Mouse (Mus musculus) embryonic fibroblast, embryonic 13.5 days (primary cell): ENCODE results near the gene Iqsec3. TPM values are rescaled to one million over a fixed set of nuclear protein-coding genes. Genes with fewer than 3 reads are reported as not detected.

Experiments
- H3K27ac ChIP-seq: 2 replicates; pipeline ENCODE4 v1.5.1; 2012; ENCODE audit warnings: low read length, control low read depth, inconsistent platforms; ENCODE audit not compliant: insufficient read depth
- H3K4me1 ChIP-seq: 2 replicates; pipeline ENCODE4 v1.6.1; 2011; ENCODE audit warnings: low read length; ENCODE audit not compliant: control insufficient read depth, insufficient read depth
- H3K4me3 ChIP-seq: 2 replicates; pipeline ENCODE4 v1.5.1; 2011; ENCODE audit warnings: mild to moderate bottlenecking, control low read depth, low read length; ENCODE audit not compliant: insufficient read depth
- CTCF ChIP-seq: IDR thresholded peaks from 2 replicates; pipeline ENCODE4 v1.5.1; 2011; ENCODE audit warnings: mild to moderate bottlenecking, control low read depth, low read length, moderate library complexity, borderline replicate concordance; ENCODE audit not compliant: insufficient read depth
- POLR2A ChIP-seq: IDR thresholded peaks from 2 replicates; pipeline ENCODE4 v1.6.1; 2011; ENCODE audit warnings: low read depth, mild to moderate bottlenecking, control low read depth, low read length, moderate library complexity
- polyA plus RNA-seq: library from polyadenylated mRNA; stranded (reverse); fragments of >200 nt; gene quantifications from 2 replicates; pipeline ENCODE4 v1.2.4, GENCODE M21; 2011; ENCODE audit warnings: low read depth; ENCODE audit not compliant: missing spikeins, insufficient read length

The Iqsec3 gene
- polyA plus RNA-seq, 1 experiment = not detected

GRCm38 (mm10) chr6:121499856-121500255 lies 26.4 kb upstream of the Iqsec3 start:
- no peaks in the 10 kb centered on the region for H3K4me1 ChIP-seq
- H3K4me3 ChIP-seq = no peak overlapping the region
- H3K27ac ChIP-seq = no peak overlapping the region
- no peak for TF ChIP-seq CTCF
- no peak for TF ChIP-seq POLR2A

DNA sequence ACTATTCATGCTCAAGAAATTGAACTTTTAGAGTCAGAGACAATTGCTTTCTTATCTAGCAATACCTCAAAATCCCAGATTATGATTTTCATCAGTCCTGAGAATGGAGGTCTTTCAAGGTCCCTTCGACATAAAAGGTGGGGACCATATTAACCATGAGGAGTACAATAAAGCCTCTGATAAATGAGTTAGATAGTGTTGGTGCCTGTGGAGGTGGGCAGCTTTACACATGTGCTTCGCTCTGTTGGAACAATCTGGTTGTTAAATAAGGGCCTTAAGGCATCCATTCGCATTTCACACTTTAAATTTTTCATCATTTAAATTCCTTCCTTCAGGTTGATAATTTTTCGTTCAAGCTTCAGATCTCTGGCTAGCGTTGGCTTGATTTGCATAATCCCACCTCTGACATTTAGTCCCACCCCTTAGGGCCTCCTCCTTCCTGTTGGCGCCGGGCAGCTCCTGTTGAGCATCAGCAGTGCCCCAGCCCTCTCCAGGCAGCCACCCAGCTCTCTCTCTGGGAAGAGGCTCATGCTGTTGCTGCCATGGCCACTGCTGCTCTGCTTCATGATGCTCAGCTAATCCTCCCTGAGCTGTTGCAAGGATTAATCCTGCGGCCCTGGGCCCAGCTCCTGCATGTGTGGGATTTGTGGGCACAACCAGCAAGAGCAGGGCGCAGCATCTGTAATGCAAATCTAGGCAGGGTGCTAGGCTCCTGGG lies 25.5 kb upstream of the Iqsec3 start:
- TF ChIP-seq POLR2A (no peak), CTCF (no peak)
- Histone ChIP-seq H3K4me1 (no peaks in the 10 kb centered on the region), H3K27ac (no peak overlapping the region), H3K4me3 (no peak overlapping the region)

GRCm38 (mm10) chr6:121495606-121496005 lies 22.1 kb upstream of the Iqsec3 start:
- H3K4me1 ChIP-seq = no peaks in the 10 kb centered on the region
- TF ChIP-seq POLR2A = no peak
- TF ChIP-seq CTCF = no peak
- no peak overlapping the region for H3K4me3 ChIP-seq
- H3K27ac ChIP-seq = no peak overlapping the region

DNA sequence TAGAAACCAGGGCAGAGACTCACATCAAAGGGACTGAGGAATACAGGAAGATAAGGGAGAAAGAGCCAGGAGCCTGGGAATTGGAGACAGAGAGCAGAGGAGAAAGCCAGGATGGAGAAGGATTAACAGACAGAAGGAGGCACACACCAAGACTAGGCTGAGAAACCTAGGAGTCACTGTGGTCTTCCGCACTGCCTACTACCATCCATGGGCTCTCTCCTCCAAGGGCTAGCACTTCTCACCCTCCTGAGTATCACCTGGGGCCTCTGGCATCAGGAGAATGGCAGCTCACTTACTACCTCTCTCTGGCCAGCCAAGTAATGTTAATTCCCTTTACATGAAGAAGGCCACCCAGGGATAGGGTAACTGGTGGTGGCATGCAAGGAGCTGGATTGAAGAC lies 21.5 kb upstream of the Iqsec3 start:
- Histone ChIP-seq H3K27ac (no peak overlapping the region), H3K4me1 (no peaks in the 10 kb centered on the region), H3K4me3 (no peak overlapping the region)
- TF ChIP-seq CTCF = no peak
- no peak for TF ChIP-seq POLR2A

GRCm38 (mm10) chr6:121494319-121494718 lies 20.8 kb upstream of the Iqsec3 start:
- no peak overlapping the region for H3K27ac ChIP-seq
- TF ChIP-seq POLR2A (no peak), CTCF (no peak)
- no peak overlapping the region for H3K4me3 ChIP-seq
- no peaks in the 10 kb centered on the region for H3K4me1 ChIP-seq

DNA sequence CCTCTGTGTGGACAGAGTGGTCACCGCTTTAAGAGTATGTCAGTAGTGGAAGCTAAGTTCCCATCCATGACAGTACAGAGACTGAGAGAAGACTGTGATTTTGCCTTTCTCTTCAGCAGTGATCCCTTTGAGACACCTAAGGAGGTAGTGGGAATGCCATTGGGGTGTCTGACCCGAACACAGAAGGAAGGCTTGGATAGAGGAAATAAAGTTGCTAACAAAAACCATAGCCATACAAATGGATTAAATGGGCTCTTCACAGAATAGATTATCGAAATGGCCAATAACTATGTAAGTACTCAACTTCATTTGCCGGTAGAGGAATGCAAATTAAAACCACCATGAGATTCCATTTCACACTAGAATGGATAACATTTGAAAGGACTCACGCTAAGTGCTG lies 17.9 kb upstream of the Iqsec3 start:
- Histone ChIP-seq H3K4me3 (no peak overlapping the region), H3K27ac (no peak overlapping the region), H3K4me1 (no peaks in the 10 kb centered on the region)
- TF ChIP-seq POLR2A (no peak), CTCF (no peak)

GRCm38 (mm10) chr6:121472273-121472672 lies 1.2 kb downstream of the Iqsec3 start:
- Histone ChIP-seq H3K4me3 (no peak overlapping the region), H3K27ac (no peak overlapping the region), H3K4me1 (no peaks in the 10 kb centered on the region)
- no peak for TF ChIP-seq POLR2A
- no peak for TF ChIP-seq CTCF

DNA sequence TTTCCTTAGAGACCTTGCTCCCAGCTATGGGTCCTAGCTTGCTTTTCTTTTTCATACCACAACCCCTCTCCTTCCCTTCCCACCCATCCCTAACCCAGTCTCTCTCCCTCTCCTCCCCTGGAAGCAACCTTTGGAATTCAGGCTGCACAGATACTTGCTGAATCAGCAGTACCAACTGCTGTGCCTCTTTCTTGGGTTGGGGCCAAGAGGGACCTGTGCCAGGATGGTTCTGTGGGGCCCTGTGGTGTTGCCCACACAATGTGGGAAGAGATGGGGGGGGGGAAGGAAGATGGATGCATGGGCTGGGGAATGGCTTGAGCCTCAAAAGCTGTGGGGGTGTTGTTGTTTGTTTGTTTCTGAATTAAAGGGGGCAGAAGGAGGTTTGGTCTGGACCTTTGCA lies 5.2 kb downstream of the Iqsec3 start:
- H3K27ac ChIP-seq = no peak overlapping the region
- H3K4me3 ChIP-seq = no peak overlapping the region
- H3K4me1 ChIP-seq = no peaks in the 10 kb centered on the region
- TF ChIP-seq CTCF = no peak
- TF ChIP-seq POLR2A = no peak

DNA sequence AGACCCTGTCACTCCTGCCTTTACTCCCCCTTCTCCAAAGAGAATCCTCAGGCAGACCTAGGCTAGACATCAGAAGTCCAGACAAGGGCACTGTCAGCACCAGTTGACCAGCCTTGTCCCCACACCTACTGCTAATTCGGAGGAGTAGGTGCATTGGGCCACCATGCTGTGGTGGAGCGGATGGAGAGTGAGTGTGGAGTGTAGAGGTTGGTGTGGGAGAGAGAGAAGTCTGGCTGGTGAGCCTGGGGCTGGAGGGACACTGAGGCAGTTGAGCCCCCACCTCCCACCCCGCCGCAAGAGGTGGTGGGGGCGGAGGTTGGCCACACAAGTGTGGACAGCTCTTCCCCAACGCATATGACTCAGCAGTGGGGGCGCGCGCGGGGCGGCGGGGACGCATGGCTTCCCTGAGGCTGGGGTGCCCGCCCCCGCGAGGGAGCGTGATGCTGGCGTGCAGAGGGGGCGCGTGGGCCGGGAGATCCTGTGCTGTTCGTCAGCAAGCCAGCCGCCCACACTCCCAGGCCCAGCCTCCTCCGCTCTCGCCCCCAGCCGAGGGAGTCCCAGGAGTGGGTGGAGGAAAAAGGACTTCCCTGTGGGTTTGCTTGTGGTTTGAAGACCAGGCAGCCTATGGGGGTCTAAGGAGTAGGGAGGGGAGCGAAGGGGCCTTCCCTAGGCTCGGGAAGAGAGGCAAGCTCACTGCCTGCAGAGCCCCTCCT lies 10.7 kb downstream of the Iqsec3 start:
- H3K4me1 ChIP-seq = no peaks in the 10 kb centered on the region
- TF ChIP-seq POLR2A = no peak
- TF ChIP-seq CTCF = no peak
- H3K27ac ChIP-seq = no peak overlapping the region
- H3K4me3 ChIP-seq = no peak overlapping the region

GRCm38 (mm10) chr6:121457381-121457780 lies 16.1 kb downstream of the Iqsec3 start:
- Histone ChIP-seq H3K27ac (no peak overlapping the region), H3K4me1 (no peaks in the 10 kb centered on the region), H3K4me3 (no peak overlapping the region)
- TF ChIP-seq POLR2A (no peak), CTCF (no peak)

- TF ChIP-seq CTCF = no peak
- TF ChIP-seq POLR2A = no peak
- no peak overlapping the region for H3K27ac ChIP-seq
- H3K4me1 ChIP-seq = no peaks in the 10 kb centered on the region
- H3K4me3 ChIP-seq = no peak overlapping the region
Measured at GRCm38 (mm10) chr6:121456651-121457050, 16.8 kb downstream of the Iqsec3 start.
